Mouse (Mus musculus) liver, embryonic 14.5 days (tissue): ENCODE measurements around the gene Gm4737.

Experiments
- CTCF ChIP-seq: IDR thresholded peaks from 2 replicates; pipeline ENCODE4 v1.5.1; 2016; ENCODE audit warnings: antibody characterized with exemption, low read depth, control low read depth
- EP300 ChIP-seq: IDR thresholded peaks from 2 replicates; pipeline ENCODE4 v1.6.1; 2016; ENCODE audit warnings: antibody characterized with exemption, low read depth

DNA sequence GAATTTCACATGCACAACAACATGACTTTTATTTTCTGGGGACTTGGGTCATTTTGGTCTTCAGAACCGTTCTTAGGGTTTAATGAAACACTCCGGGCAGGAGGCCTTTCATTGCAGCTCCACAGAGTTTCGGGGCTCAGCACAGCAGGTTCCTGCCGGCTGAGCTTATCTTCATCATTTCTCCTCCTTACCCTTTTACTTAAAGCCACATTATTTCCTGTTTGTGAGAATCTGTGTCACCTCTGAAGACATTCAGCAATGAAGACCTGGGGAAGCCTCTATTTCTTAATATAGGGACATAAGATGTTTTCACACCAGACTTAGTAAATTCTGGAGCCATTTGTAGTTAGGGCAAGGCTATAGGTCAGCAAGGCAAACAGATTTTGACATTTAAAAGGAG, 47.4 kb downstream of the Gm4737 start:
- TF ChIP-seq CTCF (no peak), EP300 (no peak)
